Mouse (Mus musculus) limb, embryonic 10.5 days (tissue): ENCODE data around the gene Eci1. TPM values are rescaled to one million over a fixed set of nuclear protein-coding genes. Genes with fewer than 3 reads are reported as not detected.

Experiments used
- DNase-seq: peaks from one replicate; pipeline ENCODE4 v3.0.0-alpha.2; 2017; ENCODE audit warnings: low spot score
- H3K27ac ChIP-seq: fragments of 300-500 bp; sonication (generic); 2 replicates; pipeline ENCODE4 v1.5.1; 2016; ENCODE audit warnings: mild to moderate bottlenecking
- H3K27me3 ChIP-seq: fragments of 300-500 bp; sonication (generic); 2 replicates; pipeline ENCODE4 v1.6.1; 2016; ENCODE audit warnings: low read depth, mild to moderate bottlenecking; ENCODE audit not compliant: poor library complexity, severe bottlenecking
- H3K36me3 ChIP-seq: fragments of 300-500 bp; sonication (generic); 2 replicates; pipeline ENCODE4 v1.6.1; 2016; ENCODE audit warnings: mild to moderate bottlenecking, moderate library complexity
- H3K4me1 ChIP-seq: fragments of 300-500 bp; sonication (generic); 2 replicates; pipeline ENCODE4 v1.6.1; 2016
- H3K4me3 ChIP-seq: fragments of 300-500 bp; sonication (generic); 2 replicates; pipeline ENCODE4 v1.5.1; 2016; ENCODE audit warnings: mild to moderate bottlenecking, moderate library complexity
- H3K9me3 ChIP-seq: fragments of 300-500 bp; sonication (generic); replicated peaks from 2 replicates; pipeline ENCODE4 v1.6.1; 2016; ENCODE audit warnings: mild to moderate bottlenecking
- WGBS: fragments of 180-500 bp; shearing (Covaris S2); methylation state at CpG from one replicate; pipeline ENCODE4 v1.1.7; 2016; 5-methylcytosine and 5-hydroxymethylcytosine counted together
- polyA plus RNA-seq: library from polyadenylated mRNA; unstranded; fragments of >200 nt; fragmentation: Nextera tagmentation; extraction: Ambion mirVana; gene quantifications from 2 replicates; pipeline ENCODE4 v1.2.1, GENCODE M21; 2016

Gene Eci1
- polyA plus RNA-seq, 1 experiment from 2014 or later: 104 TPM

GRCm38 (mm10) chr17:24478663-24479380, 52.4 kb downstream of the Eci1 start, which contains the start of gene Mlst8:
Gene Mlst8 (minus strand): TSS chr17:24479078.
- peak within 1 kb of the TSS; percentile 94 for H3K27ac ChIP-seq
- H3K27me3 ChIP-seq: no peaks in the 10 kb centered on the region
- DNase-seq: peak; percentile 99
- H3K4me3 ChIP-seq: peak within 1 kb of the TSS; percentile 79
- H3K9me3 ChIP-seq: no peaks in the 10 kb centered on the region
- H3K4me1 ChIP-seq: peaks cover 18% of the 10 kb centered on the region
- WGBS: under 1% methylated on average over 48 of the region's 48 CpGs
- H3K36me3 ChIP-seq: peaks cover 40% of the 10 kb centered on the region

- H3K4me3 ChIP-seq: peak overlapping the region; percentile 79
- H3K27ac ChIP-seq: peak overlapping the region; percentile 94
- H3K27me3 ChIP-seq: no peaks in the 10 kb centered on the region
- H3K9me3 ChIP-seq: no peaks in the 10 kb centered on the region
- no peak for DNase-seq
- H3K4me1 ChIP-seq: peaks cover 18% of the 10 kb centered on the region
- 44% methylated on average over 1 of the region's 1 CpGs for WGBS
- H3K36me3 ChIP-seq: peaks cover 34% of the 10 kb centered on the region
Measured at GRCm38 (mm10) chr17:24479431-24479830, 53.0 kb downstream of the Eci1 start.

- Histone ChIP-seq H3K36me3 (peaks cover 25% of the 10 kb centered on the region), H3K27me3 (0 out of 2 replicates have a peak, but pooled peaks cover under 1% of the 10 kb centered on the region), H3K4me3 (peak overlapping the region; percentile 79; the same call in 1 of the 2 replicates), H3K27ac (peak overlapping the region; percentile 25; the same call in 1 of the 2 replicates), H3K4me1 (peaks cover 20% of the 10 kb centered on the region), H3K9me3 (no peaks in the 10 kb centered on the region)
- 49% methylated on average over 3 of the region's 3 CpGs for WGBS
- DNase-seq: no peak
Measured at GRCm38 (mm10) chr17:24480201-24480826, 53.9 kb downstream of the Eci1 start.

DNA sequence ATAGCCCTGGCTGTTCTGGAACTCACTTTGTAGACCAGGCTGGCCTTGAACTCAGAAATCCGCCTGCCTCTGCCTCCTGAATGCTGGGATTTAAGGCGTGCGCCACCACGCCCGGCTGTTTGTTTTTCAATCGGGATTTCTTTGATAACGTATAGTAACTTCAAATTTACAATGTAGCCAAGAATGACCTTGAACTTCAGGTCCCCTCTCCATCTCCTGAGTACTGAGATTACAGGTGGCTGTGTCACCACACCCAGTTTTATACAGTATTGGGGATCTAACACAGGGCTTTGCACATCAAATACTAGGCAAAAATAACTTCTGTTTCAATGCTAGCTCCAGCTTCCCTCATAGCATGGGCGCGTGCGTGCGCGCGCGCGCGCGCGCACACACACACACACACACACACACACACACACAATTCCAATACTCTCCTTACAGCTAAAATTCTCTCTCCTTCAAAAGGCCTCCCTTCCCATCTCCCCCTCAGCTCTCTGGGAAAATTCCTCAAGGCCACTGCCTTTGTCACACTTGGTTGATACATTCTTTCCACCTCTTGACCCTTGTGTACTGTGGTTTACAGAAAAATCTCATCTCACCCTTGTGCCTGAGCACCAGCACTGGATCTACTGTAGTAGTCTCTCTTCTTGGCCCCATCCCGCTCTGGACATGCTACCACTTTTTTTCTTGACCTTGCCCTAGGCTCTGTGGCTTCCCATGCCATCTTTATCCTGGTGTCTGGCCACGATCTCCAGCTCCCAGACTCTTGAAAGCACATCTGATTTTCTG, 54.8 kb downstream of the Eci1 start:
- Histone ChIP-seq H3K27me3 (peaks cover 9% of the 10 kb centered on the region; the same call in 1 of the 2 replicates), H3K27ac (no peak overlapping the region), H3K9me3 (no peaks in the 10 kb centered on the region), H3K4me3 (no peak overlapping the region), H3K4me1 (peaks cover 25% of the 10 kb centered on the region), H3K36me3 (peaks cover 16% of the 10 kb centered on the region)
- 94% methylated on average over 20 of the region's 20 CpGs for WGBS
- no peak for DNase-seq

GRCm38 (mm10) chr17:24483495-24483894, 57.1 kb downstream of the Eci1 start:
- DNase-seq: no peak
- Histone ChIP-seq H3K4me3 (no peak overlapping the region), H3K4me1 (peaks cover 22% of the 10 kb centered on the region), H3K9me3 (no peaks in the 10 kb centered on the region), H3K27ac (no peak overlapping the region), H3K27me3 (peaks cover 31% of the 10 kb centered on the region), H3K36me3 (no peaks in the 10 kb centered on the region)
- WGBS: 87% methylated on average over 3 of the region's 3 CpGs

- no peak overlapping the region for H3K4me3 ChIP-seq
- H3K27me3 ChIP-seq: peaks cover 49% of the 10 kb centered on the region
- H3K9me3 ChIP-seq: no peaks in the 10 kb centered on the region
- H3K4me1 ChIP-seq: peaks cover 27% of the 10 kb centered on the region
- 0 out of 2 replicates have a peak overlapping the region, but pooled peaks have one; percentile 15 for H3K27ac ChIP-seq
- 44% methylated on average over 11 of the region's 11 CpGs for WGBS
- no peak for DNase-seq
- no peaks in the 10 kb centered on the region for H3K36me3 ChIP-seq
Measured at GRCm38 (mm10) chr17:24485090-24485860, 58.8 kb downstream of the Eci1 start.

- Histone ChIP-seq H3K27me3 (peaks cover 61% of the 10 kb centered on the region), H3K4me1 (peaks cover 26% of the 10 kb centered on the region), H3K4me3 (peak within 1 kb of the TSS; percentile 71), H3K9me3 (no peaks in the 10 kb centered on the region), H3K27ac (peak within 1 kb of the TSS; percentile 83), H3K36me3 (no peaks in the 10 kb centered on the region)
- WGBS: 2% methylated on average over 45 of the region's 45 CpGs
- peak; percentile 54 for DNase-seq
Measured at GRCm38 (mm10) chr17:24488186-24488661, 61.8 kb downstream of the Eci1 start, which contains the start of gene Caskin1. Gene Caskin1 (plus strand): TSS chr17:24488601.

- H3K4me1 ChIP-seq: peaks cover 26% of the 10 kb centered on the region
- H3K36me3 ChIP-seq: no peaks in the 10 kb centered on the region
- peaks cover 61% of the 10 kb centered on the region for H3K27me3 ChIP-seq
- peak overlapping the region; percentile 71 for H3K4me3 ChIP-seq
- WGBS: 3% methylated on average over 81 of the region's 81 CpGs
- peak overlapping the region; percentile 83 for H3K27ac ChIP-seq
- no peaks in the 10 kb centered on the region for H3K9me3 ChIP-seq
- DNase-seq: peak; percentile 72
Measured at GRCm38 (mm10) chr17:24488662-24489264, 62.3 kb downstream of the Eci1 start.

Other genes starting within 250 kb of the Eci1 start
- 3.9 and 8.7 TPM in 2 replicates for gene Tbc1d24, start 221.1 kb upstream of the Eci1 start, polyA plus RNA-seq
- gene Ntn3, start 217.1 kb upstream of the Eci1 start, polyA plus RNA-seq: 6.7 and 10.7 TPM in 2 replicates
- gene Tedc2, start 205.8 kb upstream of the Eci1 start, polyA plus RNA-seq: 24.1 and 24.5 TPM in 2 replicates
- gene Ccnf, start 175.2 kb upstream of the Eci1 start, polyA plus RNA-seq: 117 and 120 TPM in 2 replicates
- not detected in 2 replicates for gene Abca17, start 75.6 kb upstream of the Eci1 start, polyA plus RNA-seq
- 2.8 and 3.6 TPM in 2 replicates for gene Abca3, start 74.7 kb upstream of the Eci1 start, polyA plus RNA-seq
- gene Rnps1, start 12.1 kb upstream of the Eci1 start, polyA plus RNA-seq: 471 and 496 TPM in 2 replicates
- 1.7 and 2.7 TPM in 2 replicates for gene Dnase1l2, start 16.5 kb downstream of the Eci1 start, polyA plus RNA-seq
- 35.0 and 38.7 TPM in 2 replicates for gene E4f1, start 43.7 kb downstream of the Eci1 start, polyA plus RNA-seq
- gene Pgp, start 43.8 kb downstream of the Eci1 start, polyA plus RNA-seq: 68.8 and 76.1 TPM in 2 replicates
- 0.24 TPM in 1 of 2 replicates, not detected in the other for gene Bricd5, start 47.2 kb downstream of the Eci1 start, polyA plus RNA-seq
- gene Mlst8, start 52.4 kb downstream of the Eci1 start, polyA plus RNA-seq: 31.6 and 42.2 TPM in 2 replicates
- 1.4 and 3.6 TPM in 2 replicates for gene Caskin1, start 62.0 kb downstream of the Eci1 start, polyA plus RNA-seq
- 125 and 136 TPM in 2 replicates for gene Traf7, start 101.3 kb downstream of the Eci1 start, polyA plus RNA-seq
- 2.4 and 3.8 TPM in 2 replicates for gene Rab26, start 107.6 kb downstream of the Eci1 start, polyA plus RNA-seq
- 18.9 and 24.7 TPM in 2 replicates for gene Pkd1, start 123.2 kb downstream of the Eci1 start, polyA plus RNA-seq
- 63.2 and 79.5 TPM in 2 replicates for gene Tsc2, start 206.0 kb downstream of the Eci1 start, polyA plus RNA-seq
- gene Nthl1, start 206.0 kb downstream of the Eci1 start, polyA plus RNA-seq: 27.5 and 31.2 TPM in 2 replicates
- gene Slc9a3r2, start 223.7 kb downstream of the Eci1 start, polyA plus RNA-seq: 47.2 and 57.1 TPM in 2 replicates
- gene Npw, start 231.8 kb downstream of the Eci1 start, polyA plus RNA-seq: 0.88 and 1.1 TPM in 2 replicates
- 34.5 and 36.7 TPM in 2 replicates for gene Zfp598, start 243.0 kb downstream of the Eci1 start, polyA plus RNA-seq